Mouse (Mus musculus): ENCODE measurements around the gene Ssu2. TPM values are rescaled to one million over a fixed set of nuclear protein-coding genes. Genes with fewer than 3 reads are reported as not detected.

The Ssu2 gene
- not detected for total RNA-seq (2023)

GRCm38 (mm10) chr6:112387947-112388346, at the start of gene Ssu2:
TSS of gene Ssu2 (minus strand) at chr6:112388023.

Other genes with a start within 250 kb of the Ssu2 start
- not detected for gene Lmcd1, start 114.3 kb downstream of the Ssu2 start, total RNA-seq (2023)
- not detected for gene Cav3, start 71.5 kb upstream of the Ssu2 start, total RNA-seq (2023)
- gene Oxtr, start 101.9 kb upstream of the Ssu2 start, total RNA-seq (2023): not detected

All from CD4-positive naive resting alpha-beta T cell, adult 76 days (primary cell).